Mouse (Mus musculus) hindbrain, postnatal 0 days (tissue): Measurements from ENCODE around the gene Tfcp2. TPM values are rescaled to one million over a fixed set of nuclear protein-coding genes. Genes with fewer than 3 reads are reported as not detected.

Experiments used
- ATAC-seq: fragments of 200-750 bp; cut with Nextera tagmentation; 2 replicates; pipeline ENCODE4 v1.8.0; 2017; ENCODE audit warnings: mild to moderate bottlenecking, moderate TSS enrichment, moderate library complexity
- DNase-seq: peaks from one replicate; pipeline ENCODE4 v3.0.0-alpha.2; 2015; ENCODE audit warnings: low spot score
- H3K27ac ChIP-seq: fragments of 300-500 bp; sonication (generic); 2 replicates; pipeline ENCODE4 v1.5.1; 2014; ENCODE audit warnings: mild to moderate bottlenecking
- H3K27me3 ChIP-seq: fragments of 300-500 bp; sonication (generic); 2 replicates; pipeline ENCODE4 v1.6.1; 2014; ENCODE audit warnings: low read length, mixed read lengths; ENCODE audit not compliant: insufficient read depth
- H3K36me3 ChIP-seq: fragments of 300-500 bp; sonication (generic); 2 replicates; pipeline ENCODE4 v1.6.1; 2014; ENCODE audit warnings: low read length, mixed read lengths; ENCODE audit not compliant: insufficient read depth
- H3K4me1 ChIP-seq: fragments of 300-500 bp; sonication (generic); 2 replicates; pipeline ENCODE4 v1.6.1; 2014; ENCODE audit warnings: antibody characterized with exemption, low read length, mixed read lengths; ENCODE audit not compliant: insufficient read depth
- H3K4me2 ChIP-seq: fragments of 300-500 bp; sonication (generic); 2 replicates; pipeline ENCODE4 v1.6.1; 2014; ENCODE audit warnings: low read depth, mild to moderate bottlenecking, low read length, moderate library complexity, mixed read lengths
- H3K4me3 ChIP-seq: fragments of 300-500 bp; sonication (generic); 2 replicates; pipeline ENCODE4 v1.5.1; 2014; ENCODE audit warnings: low read length
- H3K9ac ChIP-seq: fragments of 300-500 bp; sonication (generic); replicated peaks from 2 replicates; pipeline ENCODE4 v1.6.1; 2014; ENCODE audit warnings: mild to moderate bottlenecking, low read length, moderate library complexity, mixed read lengths
- H3K9me3 ChIP-seq: fragments of 300-500 bp; sonication (generic); 2 replicates; pipeline ENCODE4 v1.6.1; 2016; ENCODE audit warnings: low read length, mixed read lengths
- CTCF ChIP-seq: IDR thresholded peaks from 2 replicates; pipeline ENCODE4 v1.5.1; 2016; ENCODE audit warnings: antibody characterized with exemption, control low read depth, low read depth
- WGBS: fragments of 180-500 bp; shearing (Covaris S2); extraction: QIAGEN DNeasy Blood & Tissue Kit; methylation state at CpG from one replicate; pipeline ENCODE4 v1.1.7; 2014; 5-methylcytosine and 5-hydroxymethylcytosine counted together
- polyA plus RNA-seq: library from polyadenylated mRNA; unstranded; fragments of >200 nt; fragmentation: Nextera tagmentation; extraction: Ambion mirVana; gene quantifications from 2 replicates; pipeline ENCODE4 v1.2.1, GENCODE M21; 2015
- total RNA-seq: library from RNA; depleted of rRNA; stranded (reverse); fragments of >200 nt; gene quantifications from 2 replicates; pipeline ENCODE4 v1.2.3, GENCODE M21; 2014

The Tfcp2 gene
- total and polyA plus RNA-seq, 2 experiments from 2014 or later: 27.1 to 34.9 TPM

DNA sequence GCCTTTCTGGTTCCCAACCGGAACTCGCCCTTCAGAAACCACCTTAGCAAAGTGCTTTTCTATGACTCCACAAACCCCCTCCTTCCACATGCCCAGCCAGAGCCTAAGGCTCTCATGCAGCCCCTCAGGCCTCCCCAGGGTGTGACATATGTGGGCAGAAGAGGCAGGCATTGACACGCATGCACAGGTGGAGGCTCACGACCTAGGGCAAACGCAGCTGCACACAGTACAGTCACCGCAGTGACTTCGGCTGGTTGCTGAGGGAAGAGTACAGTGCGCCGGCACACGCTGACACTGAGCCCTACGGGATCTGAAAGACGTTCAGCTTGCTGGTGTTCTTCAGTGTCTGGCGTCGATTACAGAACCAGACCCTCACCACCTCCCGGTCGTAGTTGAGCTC is 26.2 kb upstream of the Tfcp2 start:
- H3K4me2 ChIP-seq: no peak overlapping the region
- H3K27me3 ChIP-seq: no peaks in the 10 kb centered on the region
- H3K9ac ChIP-seq: no peak overlapping the region
- no peak for ATAC-seq
- H3K36me3 ChIP-seq: peaks cover 16% of the 10 kb centered on the region; the same call in 1 of the 2 replicates
- 0 out of 2 replicates have a peak, but pooled peaks cover 3% of the 10 kb centered on the region for H3K4me1 ChIP-seq
- TF ChIP-seq CTCF: no peak
- H3K27ac ChIP-seq: no peak overlapping the region
- H3K9me3 ChIP-seq: no peaks in the 10 kb centered on the region
- no peak for DNase-seq
- H3K4me3 ChIP-seq: no peak overlapping the region
- WGBS: 87% methylated on average over 16 of the region's 16 CpGs

GRCm38 (mm10) chr15:100576810-100577209 is 25.0 kb upstream of the Tfcp2 start:
- H3K27ac ChIP-seq: no peak overlapping the region
- no peak for ATAC-seq
- H3K9ac ChIP-seq: no peak overlapping the region
- no peaks in the 10 kb centered on the region for H3K27me3 ChIP-seq
- no peak overlapping the region for H3K4me2 ChIP-seq
- H3K4me3 ChIP-seq: no peak overlapping the region
- no peak for DNase-seq
- WGBS: 70% methylated on average over 6 of the region's 6 CpGs
- no peak for TF ChIP-seq CTCF
- peaks cover 14% of the 10 kb centered on the region; the same call in 1 of the 2 replicates for H3K36me3 ChIP-seq
- H3K9me3 ChIP-seq: no peaks in the 10 kb centered on the region
- H3K4me1 ChIP-seq: 0 out of 2 replicates have a peak, but pooled peaks cover 3% of the 10 kb centered on the region

- DNase-seq (no peak), ATAC-seq (no peak)
- TF ChIP-seq CTCF: no peak
- Histone ChIP-seq H3K9ac (no peak overlapping the region), H3K27ac (no peak overlapping the region), H3K9me3 (no peaks in the 10 kb centered on the region), H3K4me1 (0 out of 2 replicates have a peak, but pooled peaks cover 3% of the 10 kb centered on the region), H3K36me3 (peaks cover 14% of the 10 kb centered on the region; the same call in 1 of the 2 replicates), H3K4me2 (no peak overlapping the region), H3K4me3 (no peak overlapping the region), H3K27me3 (no peaks in the 10 kb centered on the region)
- 87% methylated on average over 6 of the region's 6 CpGs for WGBS
Measured at GRCm38 (mm10) chr15:100576392-100576791, 24.6 kb upstream of the Tfcp2 start.

- no peak for TF ChIP-seq CTCF
- H3K36me3 ChIP-seq: peaks cover 9% of the 10 kb centered on the region; the same call in 1 of the 2 replicates
- ATAC-seq: no peak
- no peak for DNase-seq
- no peak overlapping the region for H3K4me2 ChIP-seq
- no peaks in the 10 kb centered on the region for H3K27me3 ChIP-seq
- 82% methylated on average over 12 of the region's 12 CpGs for WGBS
- H3K4me3 ChIP-seq: no peak overlapping the region
- H3K9ac ChIP-seq: no peak overlapping the region
- 0 out of 2 replicates have a peak, but pooled peaks cover 3% of the 10 kb centered on the region for H3K4me1 ChIP-seq
- no peaks in the 10 kb centered on the region for H3K9me3 ChIP-seq
- peak overlapping the region; percentile 69; the same call in 1 of the 2 replicates for H3K27ac ChIP-seq
Measured at GRCm38 (mm10) chr15:100575366-100575765, 23.6 kb upstream of the Tfcp2 start.

DNA sequence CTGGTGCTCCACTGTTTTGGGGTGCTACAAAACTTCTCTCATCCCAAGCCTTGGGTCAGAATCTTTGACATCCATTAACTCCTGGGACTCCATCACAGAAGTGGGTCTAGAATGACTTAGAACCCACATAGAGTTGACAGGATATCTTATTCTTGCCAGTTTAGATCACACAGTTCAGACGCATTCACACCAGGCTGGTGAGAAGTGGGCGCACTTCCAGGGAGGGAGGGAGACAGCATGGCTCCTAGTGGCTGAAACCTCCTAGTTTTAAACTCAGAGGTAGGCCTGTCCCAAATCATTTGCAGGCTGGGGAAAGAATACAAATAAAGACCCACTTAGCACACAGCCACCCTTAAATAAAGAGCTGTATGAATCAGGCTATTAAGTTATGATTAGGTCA is 22.6 kb upstream of the Tfcp2 start:
- no peaks in the 10 kb centered on the region for H3K9me3 ChIP-seq
- peak; percentile 72 for ATAC-seq
- 51% methylated on average over 2 of the region's 2 CpGs for WGBS
- peak; percentile 50 for DNase-seq
- TF ChIP-seq CTCF: no peak
- H3K27me3 ChIP-seq: no peaks in the 10 kb centered on the region
- no peak overlapping the region for H3K4me2 ChIP-seq
- no peak overlapping the region for H3K9ac ChIP-seq
- H3K27ac ChIP-seq: peak overlapping the region; percentile 69
- no peak overlapping the region for H3K4me3 ChIP-seq
- peaks cover 9% of the 10 kb centered on the region; the same call in 1 of the 2 replicates for H3K36me3 ChIP-seq
- H3K4me1 ChIP-seq: 0 out of 2 replicates have a peak, but pooled peaks cover 3% of the 10 kb centered on the region

GRCm38 (mm10) chr15:100573946-100574345 is 22.1 kb upstream of the Tfcp2 start:
- 0 out of 2 replicates have a peak, but pooled peaks cover 3% of the 10 kb centered on the region for H3K4me1 ChIP-seq
- DNase-seq: peak; percentile 67
- no peak for TF ChIP-seq CTCF
- no peaks in the 10 kb centered on the region for H3K9me3 ChIP-seq
- H3K36me3 ChIP-seq: peaks cover 9% of the 10 kb centered on the region; the same call in 1 of the 2 replicates
- WGBS: 27% methylated on average over 6 of the region's 6 CpGs
- no peak overlapping the region for H3K4me3 ChIP-seq
- H3K27ac ChIP-seq: peak overlapping the region; percentile 69
- H3K9ac ChIP-seq: peak overlapping the region; percentile 22; the same call in 1 of the 2 replicates
- H3K27me3 ChIP-seq: no peaks in the 10 kb centered on the region
- ATAC-seq: peak; percentile 82
- H3K4me2 ChIP-seq: no peak overlapping the region

GRCm38 (mm10) chr15:100569239-100569638 is 17.4 kb upstream of the Tfcp2 start:
- no peak for TF ChIP-seq CTCF
- Histone ChIP-seq H3K4me3 (no peak overlapping the region), H3K4me2 (no peak overlapping the region), H3K9me3 (no peaks in the 10 kb centered on the region), H3K9ac (no peak overlapping the region), H3K36me3 (no peaks in the 10 kb centered on the region), H3K4me1 (no peaks in the 10 kb centered on the region), H3K27ac (no peak overlapping the region), H3K27me3 (no peaks in the 10 kb centered on the region)
- WGBS: 61% methylated on average over 3 of the region's 3 CpGs
- no peak for DNase-seq
- ATAC-seq: no peak
